Comparison of ENCODE assay signal across 9 mouse cellular contexts in genomic region chr11:78832816-78833314, GRCm38 (mm10). TPM values are rescaled to one million over a fixed set of nuclear protein-coding genes. Genes with fewer than 3 reads are reported as not detected.
A peak's percentile ranks its signal among the peaks of the same experiment; 100 is the strongest.
DNase-seq lines count a peak whose midpoint lies in the region; ATAC-seq and TF ChIP-seq lines count a peak whose summit lies in the region.
"Had no signal": no experiment of that assay in that cellular context is flagged by ENCODE, and none has a peak within 500 bp of the region (broad histone marks: within the 10 kb centered on the region; RNA-seq: fewer than 3 reads in every experiment).

No protein-coding gene starts in this region.

- TF ChIP-seq POLR2A in myocyte (IDR thresholded peaks at IDR 0.05; ENCODE audit: insufficient read length, low read depth), result no peak

- H3K9ac ChIP-seq in hindbrain, embryonic 16.5 days (ENCODE audit: low read depth, low read length), result no peak overlapping the region
- peak overlapping the region; percentile 16; the same call in 1 of the 2 replicates for H3K9ac ChIP-seq in heart, embryonic 11.5 days (ENCODE audit: low read depth, low read length)
- H3K9ac ChIP-seq in forebrain, embryonic 14.5 days (ENCODE audit: low read length), result no peak overlapping the region
- H3K9ac ChIP-seq: hindbrain, embryonic 15.5 days had no signal

- H3K27me3 ChIP-seq in hindbrain, embryonic 10.5 days (ENCODE audit: insufficient read depth, poor library complexity, severe bottlenecking), result peaks cover 4% of the 10 kb centered on the region; the same call in 1 of the 2 replicates
- H3K27me3 ChIP-seq in hindbrain, embryonic 16.5 days (replicated peaks; ENCODE audit: control insufficient read depth, insufficient read depth, low read length), result no peaks in the 10 kb centered on the region
- no peaks in the 10 kb centered on the region for H3K27me3 ChIP-seq in heart, embryonic 11.5 days (ENCODE audit: control insufficient read depth, insufficient read depth, low read length)
- H3K27me3 ChIP-seq in limb, embryonic 10.5 days (ENCODE audit: low read depth, poor library complexity, severe bottlenecking), result no peaks in the 10 kb centered on the region
- H3K27me3 ChIP-seq in myocyte (ENCODE audit: control insufficient read depth, insufficient read depth, insufficient read length), result no peaks in the 10 kb centered on the region
- no peaks in the 10 kb centered on the region for H3K27me3 ChIP-seq in forebrain, embryonic 14.5 days (replicated peaks; ENCODE audit: control insufficient read depth, insufficient read depth, low read length)
- H3K27me3 ChIP-seq: hindbrain, embryonic 15.5 days had no signal

- DNase-seq in hindbrain, embryonic 10.5 days (ENCODE audit: low spot score), result no peak
- DNase-seq in adrenal gland, postnatal 14 days, result peak; percentile 82
- DNase-seq in limb, embryonic 10.5 days (ENCODE audit: low spot score), result no peak
- no peak for DNase-seq in forebrain, embryonic 14.5 days (ENCODE audit: low spot score)
- DNase-seq in embryo, embryonic 10 days (ENCODE audit: low spot score), result no peak

- peak overlapping the region; percentile 62 for H3K27ac ChIP-seq in hindbrain, embryonic 10.5 days
- no peak overlapping the region for H3K27ac ChIP-seq in hindbrain, embryonic 16.5 days (ENCODE audit: low read depth, low read length)
- H3K27ac ChIP-seq in heart, embryonic 11.5 days (ENCODE audit: low read depth, low read length), result peak overlapping the region; percentile 88
- H3K27ac ChIP-seq in limb, embryonic 10.5 days, result peak overlapping the region; percentile 6; the same call in 1 of the 2 replicates
- no peak overlapping the region for H3K27ac ChIP-seq in forebrain, embryonic 14.5 days (ENCODE audit: low read depth, low read length)
- H3K27ac ChIP-seq: hindbrain, embryonic 15.5 days had no signal

- H3K4me3 ChIP-seq in hindbrain, embryonic 10.5 days, result no peak overlapping the region
- no peak overlapping the region for H3K4me3 ChIP-seq in hindbrain, embryonic 16.5 days (ENCODE audit: low read length)
- no peak overlapping the region for H3K4me3 ChIP-seq in heart, embryonic 11.5 days (ENCODE audit: low read depth, low read length)
- no peak overlapping the region for H3K4me3 ChIP-seq in limb, embryonic 10.5 days
- H3K4me3 ChIP-seq in myocyte, result no peak overlapping the region
- no peak overlapping the region for H3K4me3 ChIP-seq in forebrain, embryonic 14.5 days (ENCODE audit: low read depth, low read length)
- H3K4me3 ChIP-seq: hindbrain, embryonic 15.5 days had no signal

- no peaks in the 10 kb centered on the region for H3K36me3 ChIP-seq in hindbrain, embryonic 10.5 days
- no peaks in the 10 kb centered on the region for H3K36me3 ChIP-seq in hindbrain, embryonic 16.5 days (ENCODE audit: control insufficient read depth, insufficient read depth, low read length)
- H3K36me3 ChIP-seq in heart, embryonic 11.5 days (ENCODE audit: control insufficient read depth, insufficient read depth, low read length), result no peaks in the 10 kb centered on the region
- H3K36me3 ChIP-seq in limb, embryonic 10.5 days, result no peaks in the 10 kb centered on the region
- H3K36me3 ChIP-seq in myocyte (ENCODE audit: control insufficient read depth, insufficient read depth), result no peaks in the 10 kb centered on the region
- no peaks in the 10 kb centered on the region for H3K36me3 ChIP-seq in forebrain, embryonic 14.5 days (ENCODE audit: control insufficient read depth, insufficient read depth, low read length)
- H3K36me3 ChIP-seq: hindbrain, embryonic 15.5 days had no signal

- WGBS in hindbrain, embryonic 10.5 days, result 75% methylated on average over 13 of the region's 13 CpGs
- WGBS in hindbrain, embryonic 16.5 days, result 71% methylated on average over 12 of the region's 13 CpGs
- WGBS in heart, embryonic 11.5 days (ENCODE audit: insufficient replicate concordance), result 19% methylated on average over 13 of the region's 13 CpGs
- 67% methylated on average over 13 of the region's 13 CpGs for WGBS in limb, embryonic 10.5 days
- 86% methylated on average over 13 of the region's 13 CpGs for WGBS in forebrain, embryonic 14.5 days

- no peaks in the 10 kb centered on the region for H3K9me3 ChIP-seq in hindbrain, embryonic 10.5 days
- no peaks in the 10 kb centered on the region for H3K9me3 ChIP-seq in hindbrain, embryonic 16.5 days (ENCODE audit: control insufficient read depth, low read length)
- H3K9me3 ChIP-seq in heart, embryonic 11.5 days (replicated peaks; ENCODE audit: control insufficient read depth, low read length), result no peaks in the 10 kb centered on the region
- no peaks in the 10 kb centered on the region for H3K9me3 ChIP-seq in limb, embryonic 10.5 days (replicated peaks)
- no peaks in the 10 kb centered on the region for H3K9me3 ChIP-seq in forebrain, embryonic 14.5 days (replicated peaks; ENCODE audit: control insufficient read depth, low read length)
- H3K9me3 ChIP-seq: hindbrain, embryonic 15.5 days had no signal

- H3K4me1 ChIP-seq in hindbrain, embryonic 10.5 days (replicated peaks), result peaks cover 48% of the 10 kb centered on the region
- no peaks in the 10 kb centered on the region; the same call in 1 of the 2 replicates for H3K4me1 ChIP-seq in hindbrain, embryonic 16.5 days (ENCODE audit: control insufficient read depth, insufficient read depth, low read depth, low read length)
- peaks cover 39% of the 10 kb centered on the region for H3K4me1 ChIP-seq in heart, embryonic 11.5 days (ENCODE audit: control insufficient read depth, insufficient read depth, low read length)
- peaks cover 31% of the 10 kb centered on the region for H3K4me1 ChIP-seq in limb, embryonic 10.5 days
- H3K4me1 ChIP-seq in forebrain, embryonic 14.5 days (ENCODE audit: control insufficient read depth, insufficient read depth, low read length), result peaks cover 5% of the 10 kb centered on the region; the same call in 1 of the 2 replicates

- H3K79me2 ChIP-seq in myocyte (ENCODE audit: control insufficient read depth, insufficient read depth), result no peaks in the 10 kb centered on the region

- H3ac ChIP-seq in myocyte (ENCODE audit: control insufficient read depth, insufficient read length), result no peak overlapping the region

- no peak for ATAC-seq in hindbrain, embryonic 16.5 days
- ATAC-seq in heart, embryonic 11.5 days (replicated peaks; ENCODE audit: insufficient number of reproducible peaks, low FRiP score, low TSS enrichment), result peak; percentile 86
- ATAC-seq in forebrain, embryonic 14.5 days, result no peak

- H3K4me2 ChIP-seq in hindbrain, embryonic 16.5 days (ENCODE audit: low read length), result no peak overlapping the region
- H3K4me2 ChIP-seq in heart, embryonic 11.5 days, result peak overlapping the region; percentile 19
- peak overlapping the region; percentile 8 for H3K4me2 ChIP-seq in myocyte (ENCODE audit: low read depth)
- no peak overlapping the region for H3K4me2 ChIP-seq in forebrain, embryonic 14.5 days (ENCODE audit: low read length)
- H3K4me2 ChIP-seq: hindbrain, embryonic 15.5 days had no signal

TF ChIP-seq in myocyte, 11 proteins besides CTCF, POLR2A, EP300 and RAD21:
- TF ChIP-seq USF1 (IDR thresholded peaks at IDR 0.05; ENCODE audit: low read depth), result no peak
- TF ChIP-seq E2F4 (IDR thresholded peaks at IDR 0.05; ENCODE audit: insufficient read depth), result no peak
- TF ChIP-seq SRF (IDR thresholded peaks at IDR 0.05; ENCODE audit: control insufficient read depth, insufficient read length, low read depth), result no peak
- no peak for TF ChIP-seq TCF12 (IDR thresholded peaks at IDR 0.05; ENCODE audit: insufficient read depth, poor library complexity, severe bottlenecking)
- no peak for TF ChIP-seq CEBPB (IDR thresholded peaks at IDR 0.05; ENCODE audit: insufficient read depth, poor library complexity, severe bottlenecking)
- no peak for TF ChIP-seq MYOG (IDR thresholded peaks at IDR 0.05; ENCODE audit: control insufficient read depth in 1 of 3, insufficient read depth in 1 of 3, insufficient read length in 2 of 3, low read depth in 2 of 3)
- TF ChIP-seq REST (IDR thresholded peaks at IDR 0.05; ENCODE audit: insufficient read depth, insufficient read length), result no peak
- TF ChIP-seq TCF3 (IDR thresholded peaks at IDR 0.05; ENCODE audit: insufficient read length, low read depth), result no peak
- TF ChIP-seq POLR2AphosphoS2 (IDR thresholded peaks at IDR 0.05; ENCODE audit: insufficient read length, low read depth), result no peak
- TF ChIP-seq MYOD1 (IDR thresholded peaks at IDR 0.05; ENCODE audit: control insufficient read depth in 1 of 3, insufficient read length in 2 of 3, low read depth in 2 of 3), result no peak
- no peak for TF ChIP-seq MAX (IDR thresholded peaks at IDR 0.05; ENCODE audit: low read depth)

RNA-seq across cellular contexts. Expression of gene Lyrm9, which starts 6.5 kb away (rescaled TPM):
- 19.8 and 23.9 TPM in 2 replicates for polyA plus RNA-seq in hindbrain, embryonic 10.5 days (2016; fragmentation: Nextera tagmentation; extraction: Ambion mirVana)
- 36.2 and 48.4 TPM in 2 replicates for polyA plus RNA-seq in hindbrain, embryonic 16.5 days (2015; fragmentation: Nextera tagmentation; extraction: Ambion mirVana)
- 26.1 and 32.7 TPM in 2 replicates for total RNA-seq in adrenal gland, postnatal 14 days (2021)
- 27.4 and 28.3 TPM in 2 replicates for polyA plus RNA-seq in heart, embryonic 11.5 days (2014; fragmentation: Nextera tagmentation; extraction: Ambion mirVana)
- 13.9 and 17.8 TPM in 2 replicates for polyA plus RNA-seq in limb, embryonic 10.5 days (2016; fragmentation: Nextera tagmentation; extraction: Ambion mirVana)
- polyA plus RNA-seq in myocyte (2012; fragmentation: generic; extraction: Trizol), result 22.9 TPM
- polyA plus RNA-seq in forebrain, embryonic 14.5 days (2014; fragmentation: Nextera tagmentation; extraction: Ambion mirVana), result 21.8 and 22.1 TPM in 2 replicates

Comparison
In these comparisons a context has a peak if more than half of its experiments do, and no peak if none do; other contexts are left out.
1. H3K27ac ChIP-seq: peak in hindbrain, embryonic 10.5 days (single experiment), heart, embryonic 11.5 days (single experiment) and limb, embryonic 10.5 days (single experiment); none in hindbrain, embryonic 16.5 days (single experiment) and forebrain, embryonic 14.5 days (single experiment).
2. H3K4me2 ChIP-seq: peak in heart, embryonic 11.5 days (single experiment) and myocyte (single experiment); none in hindbrain, embryonic 16.5 days (single experiment) and forebrain, embryonic 14.5 days (single experiment).